Mouse (Mus musculus): ENCODE measurements around the gene Enah. TPM values are rescaled to one million over a fixed set of nuclear protein-coding genes. Genes with fewer than 3 reads are reported as not detected.

Gene Enah
- polyA plus RNA-seq, 1 experiment from 2014 or later = 12.3 TPM

DNA sequence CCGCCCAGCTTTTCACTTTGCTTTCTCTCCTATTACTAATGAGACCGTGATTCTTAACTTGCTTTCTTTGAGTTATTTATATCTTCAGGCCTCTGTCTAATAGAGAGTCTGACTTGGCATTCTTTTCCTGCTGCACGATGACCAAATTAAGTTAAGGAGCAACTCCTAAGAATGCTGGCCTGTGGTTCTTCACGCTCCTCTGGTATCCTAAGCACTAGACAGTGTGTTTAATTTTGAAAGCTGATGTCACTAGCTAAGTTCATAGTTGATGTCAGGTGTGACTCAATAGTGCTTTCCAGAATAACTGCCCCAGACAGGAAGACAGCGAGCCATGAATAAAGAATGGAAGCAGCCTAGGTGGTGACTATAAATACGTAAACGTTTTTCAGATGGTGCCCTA is 6.3 kb upstream of the Enah start:
- 0 out of 2 replicates have a peak overlapping the region, but pooled peaks have one; percentile 48 for H3K27ac ChIP-seq
- ATAC-seq = 0 out of 2 replicates have a peak, but pooled peaks have one; percentile 55

DNA sequence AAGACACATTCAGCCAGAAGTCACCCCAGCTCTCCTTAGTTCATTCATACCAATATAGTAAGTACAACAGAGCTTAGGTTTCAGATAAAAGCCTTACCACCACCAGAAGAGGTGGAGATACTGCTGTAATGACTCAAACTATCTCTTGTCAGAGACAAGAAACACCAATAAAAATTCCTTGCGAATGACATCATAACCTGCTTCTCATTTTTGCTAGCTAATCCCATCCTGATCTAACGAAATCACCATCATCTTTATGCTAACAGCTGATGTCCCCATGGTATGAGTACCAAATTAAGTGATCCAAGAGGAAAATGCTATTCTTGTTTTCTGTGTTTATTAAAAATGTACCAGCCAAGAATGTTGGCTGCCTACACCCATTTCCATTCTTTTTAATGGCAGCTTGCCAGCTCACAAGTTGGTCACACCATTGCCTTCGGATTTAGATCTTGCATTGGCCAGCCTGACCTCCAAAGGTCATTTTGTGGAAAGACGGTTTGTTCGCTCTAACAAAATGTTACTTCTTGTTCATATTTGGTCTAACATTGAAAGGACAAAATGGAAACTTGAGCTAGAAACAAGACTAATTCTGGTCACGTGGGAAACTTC is 2.0 kb upstream of the Enah start:
- Histone ChIP-seq H3K4me1 (replicated peaks) (0 out of 2 replicates have a peak, but pooled peaks cover 2% of the 10 kb centered on the region), H3K9me3 (no peaks in the 10 kb centered on the region), H3K4me2 (replicated peaks) (no peak overlapping the region), H3K36me3 (no peaks in the 10 kb centered on the region), H3K4me3 (replicated peaks) (no peak overlapping the region), H3K27me3 (replicated peaks) (no peaks in the 10 kb centered on the region), H3K9ac (no peak overlapping the region), H3K27ac (no peak overlapping the region)
- ATAC-seq = no peak
- 70% methylated on average over 6 of the region's 6 CpGs for WGBS

More for the DNA sequence above, 6.3 kb upstream of the Enah start:
- no peak overlapping the region for H3K4me3 ChIP-seq (replicated peaks)
- 56% methylated on average over 7 of the region's 7 CpGs for WGBS
- H3K9me3 ChIP-seq = no peaks in the 10 kb centered on the region
- no peaks in the 10 kb centered on the region for H3K36me3 ChIP-seq
- H3K4me2 ChIP-seq (replicated peaks) = no peak overlapping the region
- 0 out of 2 replicates have a peak, but pooled peaks cover 2% of the 10 kb centered on the region for H3K4me1 ChIP-seq (replicated peaks)
- H3K27me3 ChIP-seq (replicated peaks) = no peaks in the 10 kb centered on the region
- no peak overlapping the region for H3K9ac ChIP-seq

DNA sequence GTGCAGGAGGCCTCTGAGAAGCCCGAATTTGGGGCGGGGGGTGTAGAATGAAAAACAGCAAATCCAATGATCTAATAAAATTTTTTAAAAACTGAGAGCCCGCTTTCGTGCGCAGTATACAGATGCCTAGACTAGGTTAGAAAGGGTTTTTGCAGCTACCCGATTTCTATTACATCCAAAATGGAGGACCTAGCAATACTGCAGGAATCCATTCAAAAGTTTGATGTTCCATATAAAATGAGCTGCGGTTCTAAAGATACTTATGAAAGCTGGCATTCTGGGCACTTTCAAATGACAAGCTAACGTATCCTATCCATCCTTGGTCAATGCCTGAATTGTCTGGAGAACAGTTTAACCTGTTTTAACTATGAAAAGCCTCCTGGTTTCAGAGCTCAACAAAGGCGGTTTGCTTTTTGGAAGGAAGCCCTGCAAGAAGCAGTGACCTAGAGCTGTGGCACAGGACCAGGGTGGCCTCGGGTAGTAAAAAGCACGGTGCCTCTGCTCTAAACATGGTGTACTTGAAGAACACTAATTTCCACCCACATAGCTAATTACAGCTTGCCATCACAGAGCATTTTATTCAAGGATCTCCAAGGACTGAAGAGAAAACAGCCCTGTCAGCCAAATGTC is 1.2 kb upstream of the Enah start:
- 0 out of 2 replicates have a peak, but pooled peaks cover 2% of the 10 kb centered on the region for H3K4me1 ChIP-seq (replicated peaks)
- WGBS = 33% methylated on average over 11 of the region's 11 CpGs
- ATAC-seq = no peak
- no peaks in the 10 kb centered on the region for H3K9me3 ChIP-seq
- H3K27me3 ChIP-seq (replicated peaks) = no peaks in the 10 kb centered on the region
- peak overlapping the region; percentile 65 for H3K4me2 ChIP-seq (replicated peaks)
- H3K36me3 ChIP-seq = no peaks in the 10 kb centered on the region
- peak overlapping the region; percentile 89; the same call in 1 of the 2 replicates for H3K27ac ChIP-seq
- H3K4me3 ChIP-seq (replicated peaks) = peak overlapping the region; percentile 93
- H3K9ac ChIP-seq = peak overlapping the region; percentile 85; the same call in 1 of the 2 replicates

DNA sequence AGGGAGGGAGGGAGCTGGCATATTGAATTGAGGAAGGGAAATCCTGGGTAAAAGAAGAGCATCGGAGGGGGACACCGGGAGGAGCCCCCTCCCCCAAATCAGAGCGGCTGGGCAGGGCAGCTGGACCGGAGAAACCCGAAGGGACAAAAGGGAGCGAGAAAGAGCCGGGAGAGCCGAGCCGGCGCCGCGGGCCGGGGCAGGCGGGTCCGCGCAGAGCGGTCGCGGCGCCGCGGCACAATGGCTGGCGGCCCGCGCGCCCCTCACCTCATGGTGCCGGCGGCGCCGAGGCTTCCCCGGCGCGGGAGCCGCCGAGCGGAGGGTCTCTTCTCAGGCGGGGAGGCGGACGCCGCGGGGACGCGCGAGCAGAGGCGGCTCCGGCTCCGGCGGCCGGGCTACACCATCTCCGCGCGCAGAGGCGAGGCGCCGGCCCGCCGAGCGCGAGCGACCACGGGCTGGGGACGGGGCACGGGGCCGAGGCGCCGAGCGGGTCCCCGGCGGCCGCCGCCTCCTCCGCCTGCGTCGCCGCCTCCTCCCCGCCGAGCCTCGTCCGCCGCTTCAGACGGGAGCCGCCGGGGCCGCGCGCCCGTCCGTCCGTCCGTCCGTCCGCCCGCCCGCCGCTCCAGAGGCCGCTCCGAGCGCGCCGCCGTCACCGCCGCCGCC is 394 bp downstream of the Enah start:
- H3K4me1 ChIP-seq (replicated peaks) = 0 out of 2 replicates have a peak, but pooled peaks cover 4% of the 10 kb centered on the region
- H3K27ac ChIP-seq = peak overlapping the region; percentile 89
- H3K9me3 ChIP-seq = no peaks in the 10 kb centered on the region
- peak overlapping the region; percentile 93 for H3K4me3 ChIP-seq (replicated peaks)
- WGBS = under 1% methylated on average over 90 of the region's 104 CpGs
- peak; percentile 78 for ATAC-seq
- H3K36me3 ChIP-seq = no peaks in the 10 kb centered on the region
- H3K27me3 ChIP-seq (replicated peaks) = no peaks in the 10 kb centered on the region
- peak overlapping the region; percentile 65 for H3K4me2 ChIP-seq (replicated peaks)
- peak overlapping the region; percentile 85 for H3K9ac ChIP-seq

DNA sequence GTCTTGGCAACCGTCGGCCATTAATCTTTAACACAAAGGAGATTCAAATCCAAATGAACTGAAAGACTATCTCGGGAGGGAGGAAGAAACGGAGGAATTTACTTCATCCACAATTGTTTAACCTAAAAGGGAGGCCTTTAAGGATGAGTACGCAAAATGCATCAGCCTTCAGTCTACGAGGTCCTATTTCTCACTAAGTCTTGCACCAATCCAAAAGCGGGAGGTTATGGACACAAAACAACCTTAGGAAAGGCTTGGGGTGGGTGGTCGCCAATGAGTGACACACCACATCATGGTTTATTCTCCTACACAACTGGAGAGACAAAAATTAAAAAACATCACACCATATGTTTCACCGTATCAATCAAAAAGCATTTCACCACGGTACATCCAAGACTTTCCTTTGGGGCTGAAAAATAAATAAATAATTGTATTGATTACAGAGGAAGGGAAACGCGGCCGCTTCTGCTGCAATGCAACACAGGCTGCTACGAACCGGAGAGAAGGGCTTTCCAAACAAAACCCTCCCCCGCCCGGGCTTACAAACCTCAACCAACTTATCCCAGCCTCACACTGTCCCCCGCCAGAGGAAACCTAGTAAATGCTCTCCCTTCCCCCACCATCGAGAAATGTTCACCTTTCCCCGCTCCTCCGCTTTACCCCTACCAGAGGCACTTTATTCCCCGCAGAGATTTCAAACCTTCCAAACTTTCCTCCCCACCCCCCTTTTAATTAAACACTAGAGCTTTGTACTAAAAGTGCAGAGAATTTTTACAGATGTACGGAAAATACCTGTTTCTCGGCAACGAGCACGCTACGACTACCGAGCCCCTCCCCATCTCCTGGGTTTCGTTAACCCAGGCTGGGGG is 1.2 kb downstream of the Enah start:
- peak overlapping the region; percentile 89 for H3K27ac ChIP-seq
- peak overlapping the region; percentile 85 for H3K9ac ChIP-seq
- H3K9me3 ChIP-seq = no peaks in the 10 kb centered on the region
- peak; percentile 44 for ATAC-seq
- WGBS = 1% methylated on average over 29 of the region's 29 CpGs
- H3K4me3 ChIP-seq (replicated peaks) = peak overlapping the region; percentile 93
- H3K4me2 ChIP-seq (replicated peaks) = peak overlapping the region; percentile 65
- H3K4me1 ChIP-seq (replicated peaks) = 0 out of 2 replicates have a peak, but pooled peaks cover 4% of the 10 kb centered on the region
- H3K27me3 ChIP-seq (replicated peaks) = no peaks in the 10 kb centered on the region
- no peaks in the 10 kb centered on the region for H3K36me3 ChIP-seq

DNA sequence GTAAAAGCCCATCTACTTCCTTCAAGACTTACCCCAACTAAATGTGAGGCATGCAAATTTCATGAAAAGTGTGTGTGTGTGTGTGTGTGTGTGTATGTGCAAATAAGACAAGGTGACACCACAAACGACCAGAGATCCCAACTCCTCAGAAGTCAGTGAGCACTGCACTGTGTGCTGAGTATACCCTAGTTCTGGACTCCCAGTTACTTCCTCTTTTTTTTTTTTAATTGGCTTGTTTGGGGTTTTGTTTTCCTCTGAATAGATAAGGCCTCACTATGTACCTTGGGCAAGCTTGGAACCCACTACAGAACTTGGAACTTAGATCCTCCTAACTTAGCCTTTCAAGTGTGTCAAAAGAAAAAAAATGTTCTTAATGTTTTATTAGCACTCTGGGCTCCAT is 14.0 kb downstream of the Enah start:
- no peaks in the 10 kb centered on the region for H3K9me3 ChIP-seq
- H3K27ac ChIP-seq = no peak overlapping the region
- H3K9ac ChIP-seq = no peak overlapping the region
- H3K4me2 ChIP-seq (replicated peaks) = no peak overlapping the region
- no peak overlapping the region for H3K4me3 ChIP-seq (replicated peaks)
- no peaks in the 10 kb centered on the region for H3K27me3 ChIP-seq (replicated peaks)
- no peaks in the 10 kb centered on the region for H3K4me1 ChIP-seq (replicated peaks)
- 56% methylated on average over 1 of the region's 1 CpGs for WGBS
- H3K36me3 ChIP-seq = 0 out of 2 replicates have a peak, but pooled peaks cover 3% of the 10 kb centered on the region
- no peak for ATAC-seq

DNA sequence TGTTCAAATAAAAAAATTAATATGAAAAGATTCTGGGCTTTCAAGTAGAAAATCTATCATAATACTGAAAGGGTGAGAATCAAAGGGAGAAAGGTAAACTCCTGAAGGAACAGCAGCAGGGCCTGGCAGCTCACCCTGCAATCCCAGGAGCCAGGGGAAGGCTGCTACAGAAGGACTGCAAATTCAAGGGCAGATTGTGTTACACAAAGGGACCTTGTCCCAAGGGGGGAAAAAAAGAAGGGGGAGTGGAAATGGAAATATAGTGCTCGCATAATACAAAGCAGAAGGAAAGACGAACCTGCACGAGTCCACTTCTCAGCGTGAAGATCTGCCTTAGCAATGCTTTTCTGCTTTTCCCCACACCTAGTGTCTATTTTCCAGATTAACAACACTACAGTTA is 21.1 kb downstream of the Enah start:
- Histone ChIP-seq H3K4me1 (replicated peaks) (no peaks in the 10 kb centered on the region), H3K36me3 (no peaks in the 10 kb centered on the region), H3K9me3 (no peaks in the 10 kb centered on the region), H3K27ac (no peak overlapping the region), H3K9ac (no peak overlapping the region), H3K27me3 (replicated peaks) (no peaks in the 10 kb centered on the region), H3K4me3 (replicated peaks) (no peak overlapping the region), H3K4me2 (replicated peaks) (no peak overlapping the region)
- no peak for ATAC-seq
- WGBS = 87% methylated on average over 4 of the region's 4 CpGs

DNA sequence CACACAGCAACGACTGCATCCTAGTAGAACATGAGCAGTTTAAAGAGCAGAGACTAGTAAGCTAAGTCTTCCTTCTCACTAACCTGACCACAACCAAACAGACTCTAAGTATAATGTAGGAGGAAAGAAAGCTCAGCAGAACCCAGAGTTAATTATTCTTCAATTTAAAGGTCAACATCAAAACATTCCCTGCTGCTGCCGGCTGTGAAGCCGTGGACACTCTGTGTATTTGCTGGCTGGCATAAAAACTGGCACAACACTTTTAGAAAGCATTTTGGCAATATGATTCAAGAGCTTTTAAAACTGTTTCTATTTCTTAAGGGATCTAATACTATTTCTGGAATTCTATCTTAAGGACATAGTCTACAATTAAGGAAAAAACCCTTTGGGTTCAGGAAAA is 22.0 kb downstream of the Enah start:
- Histone ChIP-seq H3K4me3 (replicated peaks) (no peak overlapping the region), H3K27me3 (replicated peaks) (no peaks in the 10 kb centered on the region), H3K27ac (no peak overlapping the region), H3K4me1 (replicated peaks) (no peaks in the 10 kb centered on the region), H3K36me3 (no peaks in the 10 kb centered on the region), H3K9ac (no peak overlapping the region), H3K4me2 (replicated peaks) (no peak overlapping the region), H3K9me3 (no peaks in the 10 kb centered on the region)
- ATAC-seq = no peak
- 73% methylated on average over 3 of the region's 3 CpGs for WGBS

DNA sequence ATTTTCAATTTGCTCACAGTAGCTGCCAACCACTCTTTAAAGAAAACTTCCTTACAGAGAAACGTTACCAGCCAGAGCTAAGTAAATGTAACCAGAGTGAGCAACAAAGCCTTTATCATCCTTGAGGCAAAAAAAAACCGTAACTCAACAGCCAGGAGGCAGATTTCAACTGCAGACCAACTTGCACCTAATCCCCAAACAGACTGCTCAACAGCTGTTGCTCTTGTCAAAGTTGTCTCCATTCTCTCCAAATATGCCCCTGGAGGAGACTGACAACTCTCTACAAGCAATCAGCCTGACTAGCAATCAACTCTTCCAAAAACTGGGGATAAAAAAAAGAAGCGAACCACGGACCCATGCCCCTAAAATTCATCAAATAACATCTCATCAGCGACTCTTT is 26.2 kb downstream of the Enah start:
- no peak for ATAC-seq
- H3K9ac ChIP-seq = no peak overlapping the region
- WGBS = 65% methylated on average over 5 of the region's 5 CpGs

DNA sequence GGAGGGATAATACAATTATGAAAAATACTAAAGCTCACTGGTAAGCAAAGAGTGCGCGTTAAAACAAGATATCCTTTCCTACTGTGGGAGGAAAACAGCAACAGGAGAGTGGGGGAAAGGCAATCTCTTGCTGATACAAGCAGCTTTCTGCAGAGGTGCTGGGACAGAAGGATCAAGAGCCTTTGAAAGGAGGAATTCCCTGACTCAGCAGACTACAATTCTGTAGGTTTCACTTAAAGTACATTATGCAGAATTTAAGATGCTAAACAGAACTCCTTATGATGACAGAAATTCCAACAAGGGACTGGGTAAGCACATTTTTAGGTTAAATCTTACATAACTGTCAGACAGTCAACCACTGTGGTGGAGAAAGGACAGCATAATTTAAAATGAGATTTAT is 31.4 kb downstream of the Enah start:
- no peaks in the 10 kb centered on the region for H3K27me3 ChIP-seq (replicated peaks)
- no peak overlapping the region for H3K27ac ChIP-seq
- H3K9ac ChIP-seq = no peak overlapping the region
- no peak for ATAC-seq
- H3K4me1 ChIP-seq (replicated peaks) = 0 out of 2 replicates have a peak, but pooled peaks cover 2% of the 10 kb centered on the region
- H3K4me2 ChIP-seq (replicated peaks) = no peak overlapping the region
- WGBS = 78% methylated on average over 2 of the region's 2 CpGs
- no peaks in the 10 kb centered on the region for H3K36me3 ChIP-seq
- H3K9me3 ChIP-seq = no peaks in the 10 kb centered on the region
- no peak overlapping the region for H3K4me3 ChIP-seq (replicated peaks)

More for the DNA sequence above, 26.2 kb downstream of the Enah start:
- H3K4me3 ChIP-seq (replicated peaks) = no peak overlapping the region
- no peak overlapping the region for H3K27ac ChIP-seq
- no peaks in the 10 kb centered on the region for H3K9me3 ChIP-seq
- H3K36me3 ChIP-seq = no peaks in the 10 kb centered on the region
- no peaks in the 10 kb centered on the region for H3K27me3 ChIP-seq (replicated peaks)
- H3K4me1 ChIP-seq (replicated peaks) = no peaks in the 10 kb centered on the region
- no peak overlapping the region for H3K4me2 ChIP-seq (replicated peaks)

DNA sequence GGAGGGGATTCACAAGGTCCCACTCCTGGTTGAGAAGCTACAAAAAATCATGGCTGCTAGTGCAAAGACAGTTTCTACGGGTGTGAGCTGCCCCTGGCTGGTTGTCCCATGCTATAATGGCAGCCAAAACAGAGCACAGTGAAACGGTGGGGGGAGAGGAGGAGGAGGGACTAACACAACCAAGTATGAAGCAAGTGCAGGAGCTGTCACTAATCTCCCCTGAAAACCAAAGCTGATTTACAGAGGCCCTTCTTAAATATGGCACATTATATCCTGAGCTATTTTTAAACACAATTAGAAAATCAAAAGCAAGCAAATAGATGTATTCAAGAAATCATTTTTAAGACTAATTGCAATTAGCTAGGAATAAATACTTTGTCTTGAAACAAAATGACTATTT is 32.6 kb downstream of the Enah start:
- Histone ChIP-seq H3K27ac (no peak overlapping the region), H3K4me3 (replicated peaks) (no peak overlapping the region), H3K9me3 (no peaks in the 10 kb centered on the region), H3K4me1 (replicated peaks) (0 out of 2 replicates have a peak, but pooled peaks cover 2% of the 10 kb centered on the region), H3K9ac (no peak overlapping the region), H3K4me2 (replicated peaks) (no peak overlapping the region), H3K27me3 (replicated peaks) (no peaks in the 10 kb centered on the region), H3K36me3 (no peaks in the 10 kb centered on the region)
- WGBS = 54% methylated on average over 2 of the region's 2 CpGs
- no peak for ATAC-seq

DNA sequence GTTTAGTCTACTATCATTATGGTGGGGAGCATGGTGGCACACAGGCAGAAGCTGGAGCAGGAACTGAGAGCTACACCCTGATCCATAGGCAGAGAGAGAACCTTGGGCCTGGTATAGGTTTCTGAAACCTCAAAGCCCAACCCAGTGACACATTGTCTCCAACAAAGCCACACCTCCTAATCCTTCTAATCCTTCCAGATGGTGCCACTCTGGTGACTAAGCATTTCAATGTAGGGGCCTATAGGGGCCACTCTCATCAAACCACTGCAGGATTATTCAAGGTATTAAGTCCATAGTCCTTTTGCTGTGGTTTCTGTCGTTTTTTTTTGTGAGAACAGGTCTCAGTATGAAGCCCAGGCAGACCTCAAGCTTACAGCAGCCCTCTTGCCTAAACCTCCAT is 33.9 kb downstream of the Enah start:
- Histone ChIP-seq H3K9ac (no peak overlapping the region), H3K4me2 (replicated peaks) (no peak overlapping the region), H3K4me1 (replicated peaks) (0 out of 2 replicates have a peak, but pooled peaks cover 2% of the 10 kb centered on the region), H3K36me3 (no peaks in the 10 kb centered on the region), H3K27me3 (replicated peaks) (no peaks in the 10 kb centered on the region), H3K9me3 (no peaks in the 10 kb centered on the region), H3K4me3 (replicated peaks) (no peak overlapping the region), H3K27ac (no peak overlapping the region)
- 84% methylated on average over 1 of the region's 1 CpGs for WGBS
- no peak for ATAC-seq
